Mouse (Mus musculus) neural tube, embryonic 14.5 days (tissue): ENCODE results near the gene Qpct. TPM values are rescaled to one million over a fixed set of nuclear protein-coding genes. Genes with fewer than 3 reads are reported as not detected.

Experiments
- ATAC-seq: fragments of 200-750 bp; cut with Nextera tagmentation; 2 replicates; pipeline ENCODE4 v1.8.0; 2017; ENCODE audit warnings: low read depth, mild to moderate bottlenecking, moderate TSS enrichment, moderate library complexity
- H3K27ac ChIP-seq: fragments of 300-500 bp; sonication (generic); 2 replicates; pipeline ENCODE4 v1.5.1; 2014; ENCODE audit warnings: low read depth, mild to moderate bottlenecking, control low read depth, low read length, moderate library complexity, mixed read lengths
- H3K27me3 ChIP-seq: fragments of 300-500 bp; sonication (generic); 2 replicates; pipeline ENCODE4 v1.6.1; 2014; ENCODE audit warnings: low read length; ENCODE audit not compliant: control insufficient read depth, insufficient read depth
- H3K36me3 ChIP-seq: fragments of 300-500 bp; sonication (generic); 2 replicates; pipeline ENCODE4 v1.6.1; 2014; ENCODE audit warnings: low read length, mixed read lengths; ENCODE audit not compliant: control insufficient read depth, insufficient read depth
- H3K4me1 ChIP-seq: fragments of 300-500 bp; sonication (generic); 2 replicates; pipeline ENCODE4 v1.6.1; 2014; ENCODE audit warnings: low read length; ENCODE audit not compliant: control insufficient read depth, insufficient read depth
- H3K4me2 ChIP-seq: fragments of 300-500 bp; sonication (generic); 2 replicates; pipeline ENCODE4 v1.6.1; 2014; ENCODE audit warnings: mild to moderate bottlenecking, low read depth, low read length, control low read depth
- H3K4me3 ChIP-seq: fragments of 300-500 bp; sonication (generic); 2 replicates; pipeline ENCODE4 v1.5.1; 2014; ENCODE audit warnings: low read depth, low read length, control low read depth, mixed read lengths
- H3K9ac ChIP-seq: fragments of 300-500 bp; sonication (generic); replicated peaks from 2 replicates; pipeline ENCODE4 v1.6.1; 2014; ENCODE audit warnings: low read depth, mild to moderate bottlenecking, control low read depth, low read length, mixed read lengths
- H3K9me3 ChIP-seq: fragments of 300-500 bp; sonication (generic); 2 replicates; pipeline ENCODE4 v1.6.1; 2016; ENCODE audit warnings: low read length; ENCODE audit not compliant: control insufficient read depth
- WGBS: fragments of 180-500 bp; shearing (Covaris S2); extraction: QIAGEN DNeasy Blood & Tissue Kit; methylation state at CpG from one replicate; pipeline ENCODE4 v1.1.7; 2014; 5-methylcytosine and 5-hydroxymethylcytosine counted together
- polyA plus RNA-seq: library from polyadenylated mRNA; unstranded; fragments of >200 nt; fragmentation: Nextera tagmentation; extraction: Ambion mirVana; gene quantifications from 2 replicates; pipeline ENCODE4 v1.2.1, GENCODE M21; 2014

Qpct gene
- polyA plus RNA-seq, 1 experiment from 2014 or later, result 26.2 TPM

DNA sequence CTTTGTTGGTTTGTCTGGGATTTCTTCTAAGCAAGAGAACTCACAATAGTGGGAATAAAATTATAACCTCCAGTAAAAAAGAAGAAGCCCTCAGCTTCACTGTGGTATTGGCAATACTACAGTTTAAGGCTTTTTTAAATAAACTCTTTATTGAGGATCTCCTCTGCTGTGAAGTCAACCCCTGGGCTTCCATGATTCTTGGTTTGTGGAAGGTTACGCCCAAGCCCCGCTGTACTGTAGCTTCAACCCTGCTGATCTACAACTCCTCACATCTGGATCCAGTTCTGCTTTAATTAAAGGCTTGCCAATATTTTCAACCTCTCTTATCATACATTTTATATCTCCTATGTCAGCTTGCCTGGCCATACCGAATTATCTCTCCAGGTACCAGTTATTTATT, 68.6 kb downstream of the Qpct start:
- H3K4me1 ChIP-seq, result no peaks in the 10 kb centered on the region
- H3K27ac ChIP-seq, result no peak overlapping the region
- H3K36me3 ChIP-seq, result no peaks in the 10 kb centered on the region
- H3K4me2 ChIP-seq, result no peak overlapping the region
- no peak for ATAC-seq
- no peaks in the 10 kb centered on the region for H3K27me3 ChIP-seq
- no peaks in the 10 kb centered on the region; the same call in 1 of the 2 replicates for H3K9me3 ChIP-seq
- 89% methylated on average over 3 of the region's 3 CpGs for WGBS
- no peak overlapping the region for H3K4me3 ChIP-seq
- H3K9ac ChIP-seq, result no peak overlapping the region

DNA sequence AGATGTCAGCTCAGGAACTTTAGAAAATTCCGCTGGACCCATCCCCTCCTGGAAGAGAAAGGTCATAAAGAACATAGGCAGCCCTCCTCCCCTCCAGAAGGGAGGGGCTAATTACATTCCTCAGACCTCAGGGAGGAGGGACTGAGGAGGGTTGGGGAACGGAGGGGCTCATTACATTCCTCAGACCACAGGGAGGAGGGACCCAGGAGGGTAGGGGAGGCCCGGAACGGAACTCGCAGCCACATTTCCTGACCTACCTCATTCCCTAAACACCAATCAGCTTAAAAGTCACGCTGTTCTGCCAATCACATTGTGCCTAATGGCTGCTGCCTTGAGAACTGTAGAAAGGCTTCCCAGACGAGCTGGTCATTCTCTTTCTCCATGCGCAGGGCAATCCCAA, 82.0 kb downstream of the Qpct start:
- WGBS, result 39% methylated on average over 8 of the region's 8 CpGs
- Histone ChIP-seq H3K27me3 (no peaks in the 10 kb centered on the region), H3K36me3 (no peaks in the 10 kb centered on the region), H3K27ac (no peak overlapping the region), H3K4me1 (no peaks in the 10 kb centered on the region), H3K4me2 (no peak overlapping the region), H3K9ac (no peak overlapping the region), H3K9me3 (no peaks in the 10 kb centered on the region), H3K4me3 (no peak overlapping the region)
- ATAC-seq, result no peak

DNA sequence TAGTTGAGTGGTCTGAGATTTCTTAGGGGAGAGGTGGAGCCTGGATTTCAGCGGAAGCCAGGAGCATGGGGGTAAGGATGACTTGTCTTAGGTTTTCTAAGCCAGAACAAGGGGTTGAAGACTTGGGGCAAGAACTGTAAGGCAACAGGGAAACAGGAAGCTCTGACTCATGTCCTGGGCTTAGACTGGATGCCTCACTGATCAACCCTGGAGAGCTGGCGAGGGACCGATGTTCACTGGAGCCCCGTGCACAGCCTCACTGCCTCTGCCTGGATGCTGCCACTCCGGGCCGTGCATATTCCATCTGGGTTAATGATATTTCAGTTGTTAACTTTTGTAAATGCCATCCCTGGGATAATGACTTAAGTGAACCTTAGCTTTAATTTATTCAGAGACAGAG, 84.1 kb downstream of the Qpct start:
- WGBS, result 89% methylated on average over 6 of the region's 6 CpGs
- Histone ChIP-seq H3K27me3 (no peaks in the 10 kb centered on the region), H3K4me1 (no peaks in the 10 kb centered on the region), H3K4me3 (no peak overlapping the region), H3K36me3 (no peaks in the 10 kb centered on the region), H3K9ac (no peak overlapping the region), H3K27ac (no peak overlapping the region), H3K9me3 (no peaks in the 10 kb centered on the region), H3K4me2 (no peak overlapping the region)
- no peak for ATAC-seq

DNA sequence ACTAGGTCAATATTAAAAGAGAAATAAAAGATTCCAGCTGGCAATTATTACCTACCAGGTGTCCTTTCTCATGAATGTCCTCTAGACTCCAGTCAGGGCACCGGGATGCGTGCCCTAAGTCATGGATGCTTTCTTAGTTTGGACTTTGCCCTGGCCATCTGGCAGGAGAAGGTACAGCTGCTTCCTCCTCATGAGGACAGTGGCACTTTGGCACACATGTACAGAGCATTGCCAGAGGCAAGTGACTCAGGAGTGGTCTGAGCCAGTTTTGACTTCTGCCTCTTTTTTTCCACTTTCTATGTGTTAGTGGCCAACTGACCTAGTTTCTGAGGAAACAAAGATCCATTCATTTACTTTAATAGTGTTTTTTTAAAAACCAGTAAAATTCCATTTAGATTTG, 84.7 kb downstream of the Qpct start:
- no peak overlapping the region for H3K9ac ChIP-seq
- H3K4me2 ChIP-seq, result no peak overlapping the region
- 82% methylated on average over 2 of the region's 2 CpGs for WGBS
- ATAC-seq, result no peak
- no peaks in the 10 kb centered on the region for H3K27me3 ChIP-seq
- H3K9me3 ChIP-seq, result no peaks in the 10 kb centered on the region
- H3K4me1 ChIP-seq, result no peaks in the 10 kb centered on the region
- no peaks in the 10 kb centered on the region for H3K36me3 ChIP-seq
- no peak overlapping the region for H3K27ac ChIP-seq
- no peak overlapping the region for H3K4me3 ChIP-seq

Other genes starting within 250 kb of the Qpct start
- 19.4 and 25.3 TPM in 2 replicates for gene Heatr5b, start 216.5 kb upstream of the Qpct start, polyA plus RNA-seq
- 54.1 and 56.5 TPM in 2 replicates for gene Gpatch11, start 216.3 kb upstream of the Qpct start, polyA plus RNA-seq
- gene Eif2ak2, start 169.3 kb upstream of the Qpct start, polyA plus RNA-seq, result 1.3 and 2.8 TPM in 2 replicates
- gene Sult6b1, start 144.9 kb upstream of the Qpct start, polyA plus RNA-seq, result not detected in 2 replicates
- gene Cebpzos, start 135.4 kb upstream of the Qpct start, polyA plus RNA-seq, result 114 and 118 TPM in 2 replicates
- gene Cebpz, start 114.8 kb upstream of the Qpct start, polyA plus RNA-seq, result 43.5 and 45.3 TPM in 2 replicates
- gene Ndufaf7, start 114.8 kb upstream of the Qpct start, polyA plus RNA-seq, result 62.5 and 68.8 TPM in 2 replicates
- 9.2 and 16.1 TPM in 2 replicates for gene Prkd3, start 31.1 kb upstream of the Qpct start, polyA plus RNA-seq